Mouse (Mus musculus) CH12.LX (cell line): ENCODE results near the gene Yaf2. TPM values are rescaled to one million over a fixed set of nuclear protein-coding genes. Genes with fewer than 3 reads are reported as not detected.

ENCODE experiments used
- DNase-seq: peaks from one replicate; pipeline ENCODE4 v3.0.0-alpha.2; 2013; ENCODE audit errors: extremely low read depth
- H3K27ac ChIP-seq: 2 replicates; pipeline ENCODE4 v1.5.1; 2012; ENCODE audit warnings: low read depth, mild to moderate bottlenecking, control low read depth, moderate library complexity; ENCODE audit not compliant: insufficient read depth
- H3K27me3 ChIP-seq: replicated peaks from 2 replicates; pipeline ENCODE3; 2012; ENCODE audit warnings: inconsistent platforms
- H3K36me3 ChIP-seq, 2 experiments: replicated peaks in 1 of 2; 2 replicates each; pipeline versions ENCODE3 to v1.6.1; 2012; ENCODE audit warnings: inconsistent platforms in 1 of 2, low read length in 1 of 2, mild to moderate bottlenecking in 1 of 2, mixed read lengths in 1 of 2, moderate library complexity in 1 of 2; ENCODE audit not compliant: control insufficient read depth in 1 of 2, insufficient read depth in 1 of 2
- H3K4me1 ChIP-seq, 2 experiments: 2 replicates each; pipeline ENCODE4 v1.6.1; 2012; ENCODE audit warnings: inconsistent platforms in 1 of 2, moderate library complexity in 1 of 2; ENCODE audit not compliant: insufficient read depth in 2 of 2, control insufficient read depth in 1 of 2
- H3K4me2 ChIP-seq: 2 replicates; pipeline ENCODE4 v1.6.1; 2012; ENCODE audit warnings: low read depth, mild to moderate bottlenecking, control low read depth; ENCODE audit not compliant: poor library complexity, insufficient read depth, severe bottlenecking
- H3K4me3 ChIP-seq, 3 experiments: fragments of 150-350 bp in 1 of 3; sonication (generic) in 1 of 3; replicated peaks in 1 of 3; 2 replicates each; pipeline versions ENCODE3 to v1.5.1; 2011 to 2012; ENCODE audit warnings: low read depth in 2 of 3, low read length in 2 of 3, mild to moderate bottlenecking in 2 of 3, moderate library complexity in 2 of 3, control low read depth in 1 of 3, improper control_type of control experiment in 1 of 3, inconsistent platforms in 1 of 3, mixed read lengths in 1 of 3; ENCODE audit not compliant: poor library complexity in 1 of 3
- H3K79me2 ChIP-seq: replicated peaks from 2 replicates; pipeline ENCODE4 v1.6.1; 2012; ENCODE audit warnings: mild to moderate bottlenecking, moderate library complexity; ENCODE audit not compliant: control insufficient read depth, poor library complexity, insufficient read depth, severe bottlenecking; ENCODE audit errors: extremely low read depth
- H3K9ac ChIP-seq: 2 replicates; pipeline ENCODE4 v1.6.1; 2012; ENCODE audit warnings: low read depth, mild to moderate bottlenecking, control low read depth, moderate library complexity; ENCODE audit not compliant: insufficient read depth
- H3K9me3 ChIP-seq: replicated peaks from 2 replicates; pipeline ENCODE3; 2012; ENCODE audit warnings: low read length, inconsistent platforms, mixed read lengths
- BHLHE40 ChIP-seq: IDR thresholded peaks from 2 replicates; pipeline ENCODE4 v1.6.1; 2011; ENCODE audit warnings: mild to moderate bottlenecking, low read depth, low read length, improper control_type of control experiment
- CHD2 ChIP-seq: IDR thresholded peaks from 2 replicates; pipeline ENCODE4 v1.6.1; 2011; ENCODE audit warnings: low read length, improper control_type of control experiment
- CTCF ChIP-seq, 2 experiments: IDR thresholded peaks in 1 of 2; conservative IDR thresholded peaks in 1 of 2; 2 replicates each; pipeline ENCODE4 v1.5.1; 2011 to 2012; ENCODE audit warnings: low read depth in 2 of 2, low read length in 2 of 2, improper control_type of control experiment in 1 of 2, inconsistent platforms in 1 of 2, mild to moderate bottlenecking in 1 of 2, moderate library complexity in 1 of 2
- E2F4 ChIP-seq: IDR thresholded peaks from 2 replicates; pipeline ENCODE4 v1.6.1; 2011; ENCODE audit warnings: low read depth, low read length, improper control_type of control experiment; ENCODE audit not compliant: insufficient replicate concordance
- EP300 ChIP-seq: IDR thresholded peaks from 2 replicates; pipeline ENCODE4 v1.6.1; 2011; ENCODE audit warnings: low read length, improper control_type of control experiment
- GABPA ChIP-seq: IDR thresholded peaks from 2 replicates; pipeline ENCODE4 v1.6.1; 2012; ENCODE audit warnings: low read depth, low read length, improper control_type of control experiment, inconsistent platforms; ENCODE audit not compliant: insufficient replicate concordance
- JUN ChIP-seq: IDR thresholded peaks from 2 replicates; pipeline ENCODE4 v1.6.1; 2011; ENCODE audit warnings: low read depth, mild to moderate bottlenecking, low read length, improper control_type of control experiment, moderate library complexity; ENCODE audit not compliant: insufficient read depth
- JUND ChIP-seq: conservative IDR thresholded peaks from 2 replicates; pipeline ENCODE4 v1.6.1; 2011; ENCODE audit warnings: low read depth, low read length, improper control_type of control experiment
- KAT2A ChIP-seq: IDR thresholded peaks from 2 replicates; pipeline ENCODE4 v1.6.1; 2012; ENCODE audit warnings: low read length, improper control_type of control experiment, inconsistent platforms; ENCODE audit not compliant: insufficient replicate concordance
- MAX ChIP-seq: IDR thresholded peaks from 2 replicates; pipeline ENCODE4 v1.6.1; 2011; ENCODE audit warnings: low read length, improper control_type of control experiment
- MAZ ChIP-seq: IDR thresholded peaks from 2 replicates; pipeline ENCODE4 v1.6.1; 2012; ENCODE audit warnings: low read depth, mild to moderate bottlenecking, inconsistent platforms, low read length, improper control_type of control experiment, moderate library complexity
- MEF2A ChIP-seq: IDR thresholded peaks from 2 replicates; pipeline ENCODE4 v1.6.1; 2014; ENCODE audit warnings: low read depth, mild to moderate bottlenecking, inconsistent platforms, low read length, improper control_type of control experiment, borderline replicate concordance
- MYC ChIP-seq: IDR thresholded peaks from 2 replicates; pipeline ENCODE4 v1.6.1; 2011; ENCODE audit warnings: low read depth, mild to moderate bottlenecking, improper control_type of control experiment, low read length
- NELFE ChIP-seq: IDR thresholded peaks from 2 replicates; pipeline ENCODE4 v1.6.1; 2011; ENCODE audit warnings: low read depth, low read length, improper control_type of control experiment
- NRF1 ChIP-seq: IDR thresholded peaks from 2 replicates; pipeline ENCODE4 v1.6.1; 2014; ENCODE audit warnings: low read depth, mild to moderate bottlenecking, inconsistent platforms, low read length, improper control_type of control experiment, moderate library complexity
- POLR2A ChIP-seq: IDR thresholded peaks from 2 replicates; pipeline ENCODE4 v1.6.1; 2011; ENCODE audit warnings: low read depth, mild to moderate bottlenecking, improper control_type of control experiment, low read length
- POLR2AphosphoS2 ChIP-seq: IDR thresholded peaks from 2 replicates; pipeline ENCODE4 v1.6.1; 2011; ENCODE audit warnings: low read depth, low read length, improper control_type of control experiment
- RAD21 ChIP-seq: IDR thresholded peaks from 2 replicates; pipeline ENCODE4 v1.6.1; 2011; ENCODE audit warnings: low read depth, mild to moderate bottlenecking, low read length, improper control_type of control experiment, moderate library complexity
- SIN3A ChIP-seq: IDR thresholded peaks from 2 replicates; pipeline ENCODE4 v1.6.1; 2012; ENCODE audit warnings: low read length, improper control_type of control experiment, inconsistent platforms
- SMC3 ChIP-seq: IDR thresholded peaks from 2 replicates; pipeline ENCODE4 v1.6.1; 2011; ENCODE audit warnings: low read depth, low read length, improper control_type of control experiment
- TBP ChIP-seq: conservative IDR thresholded peaks from 2 replicates; pipeline ENCODE4 v1.6.1; 2011; ENCODE audit warnings: low read depth, low read length, improper control_type of control experiment
- TCF12 ChIP-seq: IDR thresholded peaks from 2 replicates; pipeline ENCODE4 v1.6.1; 2014; ENCODE audit warnings: low read depth, mild to moderate bottlenecking, inconsistent platforms, low read length, improper control_type of control experiment
- UBTF ChIP-seq: IDR thresholded peaks from 2 replicates; pipeline ENCODE4 v1.6.1; 2012; ENCODE audit warnings: low read depth, mild to moderate bottlenecking, inconsistent platforms, low read length, improper control_type of control experiment, moderate library complexity
- USF2 ChIP-seq: conservative IDR thresholded peaks from 2 replicates; pipeline ENCODE4 v1.6.1; 2011; ENCODE audit warnings: low read depth, low read length, improper control_type of control experiment
- dilution Hi-C: fragments of 300-500 bp; cut with MboI; formaldehyde crosslinking; loops from 2 replicates; pipeline ENCODE4 v1.14.3; 2020; ENCODE audit warnings: low sequenced_read_pairs; ENCODE audit not compliant: extremely low pct_unique_long_range_greater_than_20kb, extremely low pct_ligation_motif_present
- in situ Hi-C: fragments of 300-500 bp; cut with MboI; formaldehyde crosslinking; loops from 3 replicates; pipeline ENCODE4 v1.14.3; 2019; ENCODE audit warnings: low sequenced_read_pairs, low pct_ligation_motif_present, low pct_unique_long_range_greater_than_20kb, mixed read lengths
- polyA plus RNA-seq: library from polyadenylated mRNA; unstranded; fragments of >175 nt; gene quantifications from 2 replicates; pipeline ENCODE4 v1.2.1, GENCODE M21; 2012; ENCODE audit warnings: low read depth; ENCODE audit not compliant: insufficient read length
- total RNA-seq, 2 experiments: library from RNA; depleted of rRNA; stranded (reverse); fragments of 300-350 nt in 1 of 2; fragments of >200 nt in 1 of 2; gene quantifications; 2 replicates each; pipeline ENCODE4 v1.2.3; 2012 to 2014

The Yaf2 gene
- total and polyA plus RNA-seq, 3 experiments: 32.7 to 78.4 (median 46.2) TPM

DNA sequence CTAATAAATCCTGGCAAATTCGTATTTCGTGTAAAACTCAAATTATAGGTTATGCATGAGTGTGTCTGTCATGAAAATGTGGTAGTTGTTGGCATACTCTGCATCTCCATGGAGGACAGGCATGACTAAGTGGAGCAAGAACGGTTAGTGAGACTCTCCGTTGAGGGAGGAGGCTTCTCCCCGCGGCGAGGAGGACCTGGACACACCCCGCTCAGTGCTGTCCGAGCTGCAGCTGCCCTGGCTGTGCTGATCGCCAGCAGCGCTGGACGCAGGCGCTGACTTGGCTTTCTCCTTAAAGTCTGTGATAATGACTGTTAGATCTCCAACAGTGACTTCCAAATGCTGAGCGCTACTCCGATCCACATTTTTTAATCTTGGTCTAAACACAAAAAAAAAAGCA lies 51.5 kb downstream of the Yaf2 start:
- in situ Hi-C loops (no loop called here), dilution Hi-C loops (no loop called here)
- DNase-seq: no peak

DNA sequence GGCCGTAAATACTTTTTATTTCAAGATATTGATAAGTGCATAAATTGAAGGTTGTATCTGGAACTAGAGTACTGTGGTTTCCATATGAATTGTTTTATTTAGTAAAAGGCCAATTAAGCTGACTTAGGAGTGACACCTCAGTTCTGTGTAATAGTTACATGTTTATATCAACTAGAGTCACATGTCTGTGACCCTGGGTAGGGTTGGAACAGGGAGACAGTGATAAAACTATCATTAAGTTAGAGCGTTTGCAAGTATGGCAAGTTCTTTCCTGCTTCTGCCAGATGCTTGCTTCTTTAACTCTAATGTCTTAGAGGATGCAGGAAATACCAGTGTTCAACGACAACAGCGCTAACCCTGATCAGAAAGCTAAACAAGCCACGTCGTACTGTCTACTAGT lies 52.4 kb downstream of the Yaf2 start:
- Histone ChIP-seq H3K4me3 (no peak overlapping the region), H3K4me1 (peaks cover 8 to 34% of the 10 kb centered on the region in 2 experiments), H3K27ac (no peak overlapping the region), H3K79me2 (no peaks in the 10 kb centered on the region), H3K4me2 (no peak overlapping the region), H3K9ac (no peak overlapping the region), H3K36me3 (peaks cover 20 to 69% of the 10 kb centered on the region in 2 experiments), H3K27me3 (no peaks in the 10 kb centered on the region), H3K9me3 (no peaks in the 10 kb centered on the region)
- dilution Hi-C loops (no loop called here), in situ Hi-C loops (no loop called here)
- no peak for DNase-seq
- TF ChIP-seq UBTF (no peak), POLR2AphosphoS2 (no peak), MYC (no peak), RAD21 (no peak), MEF2A (no peak), SIN3A (no peak), USF2 (no peak), TCF12 (no peak), JUND (no peak), EP300 (no peak), BHLHE40 (no peak), MAZ (no peak), NELFE (no peak), CHD2 (no peak), JUN (no peak), KAT2A (no peak), TBP (no peak), CTCF (conservative IDR thresholded peaks at IDR 0.05 in 1 of 2, IDR thresholded peaks at IDR 0.05 in 1 of 2; ENCODE audit: low read depth in 2 of 2, low read length in 2 of 2) (no peak), SMC3 (no peak), MAX (no peak)

More for the DNA sequence above, 51.5 kb downstream of the Yaf2 start:
- Histone ChIP-seq H3K27me3 (no peaks in the 10 kb centered on the region), H3K79me2 (no peaks in the 10 kb centered on the region), H3K9ac (no peak overlapping the region), H3K4me2 (no peak overlapping the region), H3K9me3 (no peaks in the 10 kb centered on the region), H3K27ac (no peak overlapping the region), H3K36me3 (peaks cover 23 to 73% of the 10 kb centered on the region in 2 experiments), H3K4me3 (no peak overlapping the region), H3K4me1 (peaks cover 8 to 34% of the 10 kb centered on the region in 2 experiments)
- TF ChIP-seq SIN3A (no peak), TCF12 (no peak), E2F4 (no peak), POLR2A (no peak), GABPA (no peak), NELFE (no peak), JUND (no peak), NRF1 (no peak)
